Mouse (Mus musculus) E14TG2a.4 (cell line): Measurements from ENCODE around the gene Prr29.

Experiments used
- CTCF ChIP-seq: conservative IDR thresholded peaks from 2 replicates; pipeline ENCODE4 v1.5.1; 2014; ENCODE audit warnings: low read length
- NANOG ChIP-seq: IDR thresholded peaks from 2 replicates; pipeline ENCODE4 v1.6.1; 2014; ENCODE audit warnings: borderline replicate concordance, low read length, mixed read lengths
- POU5F1 ChIP-seq: IDR thresholded peaks from 2 replicates; pipeline ENCODE4 v1.6.1; 2014; ENCODE audit warnings: low read length, borderline replicate concordance

DNA sequence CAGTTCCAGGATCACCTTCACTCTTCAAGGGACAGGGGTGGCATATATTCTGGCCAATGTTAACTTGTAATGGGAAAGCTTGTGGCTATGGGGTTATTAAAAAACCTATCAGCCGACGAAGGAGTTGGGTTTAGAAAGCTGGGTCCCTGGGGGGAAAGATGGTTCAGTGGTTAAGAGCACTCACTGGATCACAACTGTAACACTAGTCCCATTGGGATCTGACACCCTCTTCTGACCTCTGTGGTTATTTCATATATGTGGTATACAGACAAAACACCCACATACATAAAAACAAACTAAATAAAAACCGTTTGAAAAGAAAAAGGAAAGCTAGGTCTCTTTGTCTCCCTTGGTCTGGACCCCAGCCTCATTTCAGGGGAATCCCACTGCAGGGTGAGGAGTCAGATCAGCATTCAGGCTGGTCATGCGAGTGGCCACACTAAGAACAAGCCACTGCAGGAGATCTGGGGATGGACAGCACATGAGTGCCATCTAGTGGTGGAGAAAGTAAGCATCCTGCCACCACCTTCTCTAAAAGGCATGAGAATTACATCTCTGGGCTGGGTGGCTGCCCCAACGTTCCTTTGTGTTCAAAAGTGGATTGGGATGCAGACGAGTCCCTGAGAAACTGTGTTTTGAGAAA, 26.4 kb downstream of the Prr29 start:
- TF ChIP-seq CTCF (peak; percentile 78), NANOG (no peak), POU5F1 (no peak)
